Mouse (Mus musculus) intestine, embryonic 16.5 days (tissue): ENCODE data around the gene Klre1. TPM values are rescaled to one million over a fixed set of nuclear protein-coding genes. Genes with fewer than 3 reads are reported as not detected.
"Not testable (repeated sequence)": the region's sequence is repeated elsewhere in the genome, so short reads cannot be mapped to it uniquely, and the experiment has no call there.

Experiments
- ATAC-seq: fragments of 200-750 bp; cut with Nextera tagmentation; 2 replicates; pipeline ENCODE4 v1.8.0; 2017; ENCODE audit warnings: moderate TSS enrichment, moderate library complexity
- H3K27ac ChIP-seq: fragments of 300-500 bp; sonication (generic); 2 replicates; pipeline ENCODE4 v1.5.1; 2014; ENCODE audit warnings: mild to moderate bottlenecking, low read length
- H3K27me3 ChIP-seq: fragments of 300-500 bp; sonication (generic); replicated peaks from 2 replicates; pipeline ENCODE4 v1.6.1; 2014; ENCODE audit warnings: low read length, control low read depth, mixed read lengths; ENCODE audit not compliant: control insufficient read depth, insufficient read depth
- H3K36me3 ChIP-seq: fragments of 300-500 bp; sonication (generic); 2 replicates; pipeline ENCODE4 v1.6.1; 2014; ENCODE audit warnings: low read length, control low read depth; ENCODE audit not compliant: control insufficient read depth, insufficient read depth
- H3K4me1 ChIP-seq: fragments of 300-500 bp; sonication (generic); 2 replicates; pipeline ENCODE4 v1.6.1; 2014; ENCODE audit warnings: low read length, control low read depth, mixed read lengths; ENCODE audit not compliant: control insufficient read depth, insufficient read depth
- H3K4me2 ChIP-seq: fragments of 300-500 bp; sonication (generic); 2 replicates; pipeline ENCODE4 v1.6.1; 2014; ENCODE audit warnings: low read depth, low read length, control low read depth
- H3K4me3 ChIP-seq: fragments of 300-500 bp; sonication (generic); 2 replicates; pipeline ENCODE4 v1.5.1; 2014; ENCODE audit warnings: mild to moderate bottlenecking, low read length
- H3K9ac ChIP-seq: fragments of 300-500 bp; sonication (generic); 2 replicates; pipeline ENCODE4 v1.6.1; 2014; ENCODE audit warnings: low read depth, low read length
- H3K9me3 ChIP-seq: fragments of 300-500 bp; sonication (generic); 2 replicates; pipeline ENCODE4 v1.6.1; 2016; ENCODE audit warnings: low read length, control low read depth; ENCODE audit not compliant: control insufficient read depth
- WGBS: fragments of 180-500 bp; shearing (Covaris S2); extraction: QIAGEN DNeasy Blood & Tissue Kit; methylation state at CpG from one replicate; pipeline ENCODE4 v1.1.7; 2014; 5-methylcytosine and 5-hydroxymethylcytosine counted together
- polyA plus RNA-seq: library from polyadenylated mRNA; unstranded; fragments of >200 nt; fragmentation: Nextera tagmentation; extraction: Ambion mirVana; gene quantifications from 2 replicates; pipeline ENCODE4 v1.2.1, GENCODE M21; 2015

The Klre1 gene
- polyA plus RNA-seq, 1 experiment from 2014 or later: not detected

DNA sequence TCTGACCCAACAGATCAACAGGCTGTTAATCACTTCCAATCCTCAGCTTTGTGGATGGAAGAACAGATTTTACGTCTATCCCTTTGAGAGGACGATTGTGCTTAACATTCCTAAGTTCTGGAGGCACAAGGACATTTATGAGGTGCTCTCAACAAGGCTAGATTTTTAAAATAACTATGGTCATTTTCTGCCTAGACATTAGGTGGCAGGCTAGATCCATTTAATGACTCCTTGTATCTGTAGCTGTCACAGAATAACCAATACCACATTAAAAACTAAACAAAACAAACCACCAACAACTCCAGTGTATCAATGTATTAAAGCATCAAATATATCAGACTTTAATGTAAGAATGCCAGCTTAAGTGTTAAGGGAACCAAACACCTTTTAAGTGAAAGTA lies 2.4 kb upstream of the Klre1 start:
- Histone ChIP-seq H3K36me3 (no peaks in the 10 kb centered on the region), H3K27ac (no peak overlapping the region), H3K4me1 (no peaks in the 10 kb centered on the region), H3K9me3 (no peaks in the 10 kb centered on the region), H3K4me3 (no peak overlapping the region), H3K4me2 (no peak overlapping the region), H3K27me3 (no peaks in the 10 kb centered on the region), H3K9ac (no peak overlapping the region)
- ATAC-seq: no peak
- WGBS: 12% methylated on average over 2 of the region's 2 CpGs

DNA sequence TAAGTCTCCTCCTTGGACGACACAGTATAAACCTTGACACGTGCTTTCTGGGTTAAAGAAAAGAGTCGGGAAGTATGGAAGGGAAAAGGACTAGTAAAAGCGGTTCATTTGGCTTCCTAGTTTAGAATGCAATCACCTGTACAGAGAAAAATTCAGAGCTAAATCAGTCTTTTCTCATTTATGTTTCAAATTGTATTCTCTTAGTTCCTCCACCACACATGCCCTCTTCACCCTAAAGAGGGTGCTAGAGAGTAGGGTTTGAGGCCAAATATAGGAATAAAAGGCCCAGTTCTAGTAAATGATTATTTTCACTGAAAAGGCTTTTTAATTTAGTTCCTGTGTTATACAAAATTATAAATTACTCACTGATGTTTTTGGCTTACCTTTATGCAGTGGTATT lies 3.6 kb downstream of the Klre1 start:
- Histone ChIP-seq H3K27me3 (0 out of 2 replicates have a peak, but pooled peaks cover 2% of the 10 kb centered on the region), H3K4me2 (no peak overlapping the region), H3K9me3 (no peaks in the 10 kb centered on the region), H3K4me1 (no peaks in the 10 kb centered on the region), H3K27ac (no peak overlapping the region), H3K36me3 (no peaks in the 10 kb centered on the region), H3K9ac (no peak overlapping the region), H3K4me3 (no peak overlapping the region)
- no peak for ATAC-seq
- 63% methylated on average over 4 of the region's 4 CpGs for WGBS

DNA sequence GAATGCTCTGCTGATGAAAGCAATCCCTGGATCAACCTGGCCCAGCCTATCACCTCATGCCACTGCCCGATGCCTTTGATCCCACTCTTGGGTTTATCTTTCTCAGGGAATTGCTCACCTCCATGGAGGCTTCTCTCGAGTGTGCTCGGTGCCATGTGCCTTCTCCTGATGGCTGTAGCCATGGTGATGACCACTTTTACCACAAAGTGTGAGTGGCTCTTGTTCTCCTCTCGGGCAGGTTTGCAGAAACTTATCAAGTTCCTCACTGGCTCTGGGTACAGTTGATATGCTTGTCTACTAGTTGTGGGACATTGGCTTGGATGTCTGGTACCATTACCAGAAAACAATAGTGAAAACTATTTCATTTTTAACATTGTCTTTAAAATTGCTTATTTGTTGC lies 4.2 kb downstream of the Klre1 start:
- ATAC-seq: no peak
- Histone ChIP-seq H3K9me3 (no peaks in the 10 kb centered on the region), H3K27ac (no peak overlapping the region), H3K4me1 (no peaks in the 10 kb centered on the region), H3K4me3 (no peak overlapping the region), H3K9ac (no peak overlapping the region), H3K4me2 (no peak overlapping the region), H3K27me3 (0 out of 2 replicates have a peak, but pooled peaks cover 2% of the 10 kb centered on the region), H3K36me3 (no peaks in the 10 kb centered on the region)
- WGBS: 70% methylated on average over 4 of the region's 4 CpGs

DNA sequence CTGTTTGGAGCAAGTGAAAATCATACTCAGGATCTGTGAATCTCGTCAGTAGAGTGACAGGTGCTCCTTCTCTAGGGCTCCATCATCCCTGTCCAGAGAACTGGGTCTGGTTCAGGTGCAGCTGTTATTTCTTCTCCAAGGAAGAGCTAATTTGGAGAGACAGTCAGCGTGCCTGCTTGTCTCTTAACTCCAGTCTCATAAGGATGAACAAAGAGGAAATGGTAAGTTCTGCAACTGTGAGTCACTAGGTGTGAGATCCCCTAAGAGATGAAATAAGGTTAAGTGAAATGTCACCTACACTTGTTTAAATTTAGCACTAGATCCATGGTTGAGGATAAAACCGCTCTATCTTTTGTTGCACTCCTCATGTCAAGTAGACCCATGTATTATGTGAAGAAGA lies 5.3 kb downstream of the Klre1 start:
- Histone ChIP-seq H3K4me3 (no peak overlapping the region), H3K4me2 (no peak overlapping the region), H3K9ac (no peak overlapping the region), H3K27me3 (0 out of 2 replicates have a peak, but pooled peaks cover 2% of the 10 kb centered on the region), H3K9me3 (no peaks in the 10 kb centered on the region), H3K27ac (no peak overlapping the region), H3K4me1 (no peaks in the 10 kb centered on the region), H3K36me3 (no peaks in the 10 kb centered on the region)
- ATAC-seq: no peak
- WGBS: 74% methylated on average over 3 of the region's 3 CpGs

DNA sequence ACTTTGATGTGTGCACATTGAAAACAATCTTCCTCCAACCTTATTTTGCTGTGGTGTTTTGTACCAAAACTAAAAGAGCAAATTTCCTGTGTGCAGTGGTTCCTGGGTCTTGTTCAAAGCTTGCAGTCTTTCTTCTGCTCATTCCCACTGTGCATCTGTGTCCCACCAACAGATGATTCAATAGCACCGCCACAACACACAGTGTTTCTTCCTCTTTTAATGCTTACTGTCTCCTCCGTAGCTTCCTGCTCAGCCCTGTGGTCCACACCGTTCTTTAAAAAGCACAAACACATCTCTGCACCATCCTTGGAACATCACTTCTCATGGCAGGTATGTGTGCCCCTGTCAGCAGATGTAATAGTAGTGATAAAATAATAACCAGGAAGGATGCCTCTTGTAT lies 13.8 kb downstream of the Klre1 start, which contains the start of gene Klrd1:
Gene Klrd1, plus strand, starts transcription at position 275 of the 400 bp plus-strand sequence.
- no peak for ATAC-seq
- whole genome bisulfite sequencing: 69% methylated on average over 3 of the region's 3 CpGs
- H3K27me3 ChIP-seq: no peaks in the 10 kb centered on the region
- H3K36me3 ChIP-seq: no peaks in the 10 kb centered on the region
- H3K4me2 ChIP-seq: no peak within 1 kb of the TSS
- no peaks in the 10 kb centered on the region for H3K9me3 ChIP-seq
- no peak within 1 kb of the TSS for H3K4me3 ChIP-seq
- no peaks in the 10 kb centered on the region for H3K4me1 ChIP-seq
- H3K9ac ChIP-seq: no peak within 1 kb of the TSS
- no peak within 1 kb of the TSS for H3K27ac ChIP-seq

DNA sequence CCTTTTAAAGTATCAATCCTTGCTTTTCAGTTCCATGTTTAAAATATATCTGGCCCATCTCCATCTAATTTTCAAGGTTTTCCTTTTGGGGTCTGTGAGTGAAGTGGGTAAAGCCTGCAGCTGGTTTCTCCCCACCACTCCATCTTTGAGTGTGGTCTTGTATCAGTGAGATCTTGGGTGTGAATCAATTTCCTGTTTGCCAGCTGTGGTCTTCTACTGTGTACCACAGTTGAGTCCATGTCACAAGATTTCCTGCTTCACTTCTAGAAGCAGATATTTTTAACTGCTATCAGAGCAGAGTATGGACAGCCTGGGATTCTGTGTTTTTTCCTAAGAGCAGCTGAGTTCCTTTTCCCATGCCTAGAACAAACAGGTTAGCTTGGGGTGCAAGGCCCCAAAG lies 30.7 kb downstream of the Klre1 start:
- H3K9ac ChIP-seq: no peak overlapping the region
- no peaks in the 10 kb centered on the region for H3K4me1 ChIP-seq

DNA sequence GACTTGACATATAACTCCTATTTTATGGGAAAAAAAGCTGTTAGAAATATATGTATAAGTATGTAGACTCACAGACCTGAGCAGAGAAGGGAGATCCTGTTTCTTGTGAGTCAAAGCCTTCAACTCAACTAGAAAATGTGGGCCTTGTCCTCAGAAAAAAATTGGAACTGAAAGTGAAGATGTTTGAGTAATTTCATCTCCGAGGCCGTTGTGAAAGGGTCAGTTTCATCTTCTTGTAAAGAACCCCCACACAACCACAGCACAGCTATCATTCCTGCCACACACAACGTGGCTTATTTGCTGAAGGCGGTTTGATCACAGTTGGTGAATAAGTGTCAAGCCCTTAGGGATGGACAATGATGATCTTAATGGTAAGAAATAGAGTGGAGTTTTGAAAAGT lies 46.0 kb downstream of the Klre1 start, which contains the start of gene Klrk1:
Gene Klrk1, minus strand, starts transcription at position 130 of the 400 bp plus-strand sequence.
- no peak within 1 kb of the TSS for H3K27ac ChIP-seq
- ATAC-seq: no peak

More for the DNA sequence above, 30.7 kb downstream of the Klre1 start:
- Histone ChIP-seq H3K36me3 (no peaks in the 10 kb centered on the region), H3K4me2 (no peak overlapping the region), H3K27ac (no peak overlapping the region), H3K4me3 (no peak overlapping the region), H3K27me3 (no peaks in the 10 kb centered on the region), H3K9me3 (no peaks in the 10 kb centered on the region)
- no peak for ATAC-seq

DNA sequence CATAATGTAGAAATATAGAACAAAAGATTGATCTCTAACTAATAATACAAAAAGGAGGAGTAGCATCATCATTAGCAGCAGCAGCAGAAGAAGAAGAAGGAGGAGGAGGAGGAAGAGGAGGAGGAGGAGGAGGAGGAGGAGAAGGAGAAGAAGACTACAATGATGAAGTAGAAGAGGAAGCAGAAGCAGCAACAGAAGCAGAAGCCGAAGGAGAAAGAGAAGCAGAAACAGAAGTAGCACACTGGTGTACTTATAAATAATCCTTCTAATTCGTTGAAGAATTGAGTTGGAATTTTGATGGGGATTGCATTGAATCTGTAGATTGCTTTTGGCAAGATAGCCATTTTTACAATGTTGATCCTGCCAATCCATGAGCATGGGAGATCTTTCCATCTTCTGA lies 53.3 kb downstream of the Klre1 start:
- H3K27me3 ChIP-seq, H3K36me3 ChIP-seq, H3K4me3 ChIP-seq, H3K27ac ChIP-seq, H3K4me1 ChIP-seq, H3K4me2 ChIP-seq, H3K9ac ChIP-seq, H3K9me3 ChIP-seq, ATAC-seq: not testable (repeated sequence)
- 66% methylated on average over 2 of the region's 2 CpGs for WGBS

More for the DNA sequence above, 46.0 kb downstream of the Klre1 start, which contains the start of gene Klrk1:
- WGBS: 77% methylated on average over 4 of the region's 4 CpGs
- Histone ChIP-seq H3K4me3 (no peak within 1 kb of the TSS), H3K9me3 (no peaks in the 10 kb centered on the region), H3K4me2 (no peak within 1 kb of the TSS), H3K36me3 (no peaks in the 10 kb centered on the region), H3K4me1 (no peaks in the 10 kb centered on the region), H3K27me3 (no peaks in the 10 kb centered on the region), H3K9ac (no peak within 1 kb of the TSS)
